ENCODE assay signal across 17 mouse cellular contexts in the genomic region with DNA sequence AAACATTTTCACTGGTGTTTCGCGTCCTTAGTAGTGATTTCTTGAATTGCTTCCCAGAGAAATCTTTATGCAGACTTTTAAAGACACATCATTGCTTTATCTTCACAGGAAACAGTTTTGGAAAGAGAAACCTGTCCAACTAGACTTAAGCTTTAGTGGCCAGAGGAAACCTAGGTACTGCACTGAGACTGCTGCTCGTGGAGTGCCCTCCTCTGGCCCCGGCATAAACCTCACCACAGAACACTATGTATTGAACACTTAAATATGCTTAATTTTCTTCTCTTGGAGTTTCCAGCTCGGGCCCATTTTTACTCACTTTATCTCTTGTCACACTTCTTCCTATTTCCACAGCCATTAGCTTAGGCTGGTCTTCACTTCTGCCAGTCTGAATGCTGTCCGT.
"Had no signal": no experiment of that assay in that cellular context is flagged by ENCODE, and none has a peak within 500 bp of the region (broad histone marks: within the 10 kb centered on the region; RNA-seq: fewer than 3 reads in every experiment).

No protein-coding gene starts in this region.

- H3K36me3 ChIP-seq: lung, embryonic 15.5 days; midbrain, embryonic 13.5 days; midbrain, embryonic 15.5 days; neural tube, embryonic 12.5 days; stomach, embryonic 15.5 days had no signal

- ATAC-seq: lung, postnatal 0 days; midbrain, embryonic 13.5 days; midbrain, embryonic 15.5 days had no signal

- DNase-seq: lung, adult 2 months; lung, postnatal 14 days; lung, postnatal 36 days; right cerebral cortex, postnatal 14 days; thymus, adult 2 months; thymus, postnatal 25 days; thymus, postnatal 4 days had no signal

- H3K27ac ChIP-seq: lung, embryonic 15.5 days; macrophage; midbrain, embryonic 13.5 days; midbrain, embryonic 15.5 days; neural tube, embryonic 12.5 days; stomach, embryonic 15.5 days; stomach, postnatal 0 days had no signal

- H3K27me3 ChIP-seq: lung, embryonic 15.5 days; megakaryocyte, embryonic 14.5 days; midbrain, embryonic 13.5 days; midbrain, embryonic 15.5 days; neural tube, embryonic 12.5 days; stomach, embryonic 15.5 days had no signal

- H3K9ac ChIP-seq: lung, embryonic 15.5 days; midbrain, embryonic 13.5 days; midbrain, embryonic 15.5 days; neural tube, embryonic 12.5 days; stomach, embryonic 15.5 days had no signal

- H3K4me1 ChIP-seq: lung, embryonic 15.5 days; midbrain, embryonic 15.5 days; neural tube, embryonic 12.5 days; stomach, embryonic 15.5 days had no signal

- H3K4me3 ChIP-seq: lung, embryonic 15.5 days; megakaryocyte, embryonic 14.5 days; midbrain, embryonic 13.5 days; midbrain, embryonic 15.5 days; neural tube, embryonic 12.5 days; stomach, embryonic 15.5 days had no signal

- H3K9me3 ChIP-seq: lung, embryonic 15.5 days; megakaryocyte, embryonic 14.5 days; midbrain, embryonic 13.5 days; midbrain, embryonic 15.5 days; neural tube, embryonic 12.5 days; stomach, embryonic 15.5 days had no signal

- H3K4me2 ChIP-seq: lung, embryonic 15.5 days; midbrain, embryonic 11.5 days; midbrain, embryonic 13.5 days; midbrain, embryonic 15.5 days; neural tube, embryonic 12.5 days; stomach, embryonic 15.5 days had no signal
